In the genomic region with DNA sequence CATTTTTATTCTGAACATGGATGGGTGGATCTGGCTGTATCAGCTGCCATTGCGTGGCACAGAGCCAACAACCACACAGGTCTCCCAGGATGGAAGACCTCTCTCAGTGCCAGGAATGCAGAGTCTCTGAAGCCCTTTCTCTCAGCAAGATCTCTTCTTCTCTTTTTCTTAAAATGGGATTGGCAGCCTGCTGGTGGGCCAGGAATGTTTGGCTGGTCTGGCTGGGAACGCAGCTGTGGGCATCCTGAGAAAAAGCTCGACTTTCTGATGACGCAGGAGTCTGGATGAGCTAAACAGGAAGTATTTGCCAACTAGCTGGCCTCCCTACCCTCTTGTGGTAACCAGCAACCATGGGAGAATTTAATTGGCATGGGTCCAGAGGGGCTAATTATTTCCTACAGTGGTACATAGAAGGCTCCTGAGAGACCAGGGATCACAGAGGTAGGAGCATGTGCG, we compare ENCODE assay signal across 8 mouse cellular contexts.
A peak's percentile ranks its signal among the peaks of the same experiment; 100 is the strongest.
DNase-seq lines count a peak whose midpoint lies in the region; ATAC-seq and TF ChIP-seq lines count a peak whose summit lies in the region.

No protein-coding gene starts in this region.

- 0 out of 2 replicates have a peak, but pooled peaks have one; percentile 22 for ATAC-seq in common myeloid progenitor, adult 5-6 weeks (replicated peaks; ENCODE audit: low read depth, poor library complexity, severe bottlenecking)
- peak; percentile 88 for ATAC-seq in kidney, postnatal 0 days (replicated peaks; ENCODE audit: low FRiP score, low read depth)

- H3K9ac ChIP-seq in kidney, postnatal 0 days (ENCODE audit: low read depth, low read length), result no peak overlapping the region

- H3K9me3 ChIP-seq in kidney, postnatal 0 days (replicated peaks; ENCODE audit: low read length), result no peaks in the 10 kb centered on the region
- H3K9me3 ChIP-seq in heart, embryonic 10.5 days, result no peaks in the 10 kb centered on the region

- no peak overlapping the region for H3K4me2 ChIP-seq in kidney, postnatal 0 days (ENCODE audit: low read length)

- WGBS in kidney, postnatal 0 days, result 60% methylated on average over 5 of the region's 5 CpGs
- WGBS in heart, embryonic 10.5 days, result 72% methylated on average over 5 of the region's 5 CpGs

- DNase-seq in heart, postnatal 4 days, result peak; percentile 25
- no peak for DNase-seq in heart, postnatal 36 days
- DNase-seq in 3134 (ENCODE audit: extremely low read depth, insufficient read length, low spot score), result peak; percentile 44
- peak; percentile 40 for DNase-seq in kidney, postnatal 0 days (ENCODE audit: low spot score)
- DNase-seq in heart, embryonic 10.5 days (ENCODE audit: low spot score), result no peak
- DNase-seq in gastrocnemius, postnatal 10 days, result no peak
- DNase-seq in lung, postnatal 10 days, result no peak

- peaks cover 6% of the 10 kb centered on the region; the same call in 1 of the 2 replicates for H3K4me1 ChIP-seq in kidney, postnatal 0 days (replicated peaks; ENCODE audit: insufficient read depth, low read length)
- H3K4me1 ChIP-seq in heart, embryonic 10.5 days, result no peaks in the 10 kb centered on the region

- H3K27me3 ChIP-seq in kidney, postnatal 0 days (ENCODE audit: insufficient read depth, low read length), result no peaks in the 10 kb centered on the region
- H3K27me3 ChIP-seq in heart, embryonic 10.5 days (ENCODE audit: insufficient read depth, poor library complexity, severe bottlenecking), result peaks cover 11% of the 10 kb centered on the region; the same call in 1 of the 2 replicates

- H3K4me3 ChIP-seq in kidney, postnatal 0 days (replicated peaks; ENCODE audit: low read depth, low read length), result no peak overlapping the region
- H3K4me3 ChIP-seq in heart, embryonic 10.5 days, result no peak overlapping the region

- no peak overlapping the region for H3K27ac ChIP-seq in kidney, postnatal 0 days
- H3K27ac ChIP-seq in heart, embryonic 10.5 days, result no peak overlapping the region

- intact Hi-C loops in heart, postnatal 36 days (cut with DNase I), result no loop called here

- no peak for TF ChIP-seq CTCF in kidney, postnatal 0 days (IDR thresholded peaks at IDR 0.05; ENCODE audit: low read depth)

- H3K36me3 ChIP-seq in kidney, postnatal 0 days (ENCODE audit: insufficient read depth, low read length), result no peaks in the 10 kb centered on the region
- H3K36me3 ChIP-seq in heart, embryonic 10.5 days, result no peaks in the 10 kb centered on the region

Comparison
In these comparisons a context has a peak if more than half of its experiments do, and no peak if none do; other contexts are left out.
1. DNase-seq: peak in heart, postnatal 4 days (single experiment), 3134 (single experiment) and kidney, postnatal 0 days (single experiment); none in heart, postnatal 36 days (0 of 2), heart, embryonic 10.5 days (single experiment), gastrocnemius, postnatal 10 days (single experiment) and lung, postnatal 10 days (single experiment).